Mouse (Mus musculus): ENCODE measurements around the gene Hoxd9. TPM values are rescaled to one million over a fixed set of nuclear protein-coding genes. Genes with fewer than 3 reads are reported as not detected.

The Hoxd9 gene
- total and polyA plus RNA-seq, 2 experiments from 2014 or later: not detected

DNA sequence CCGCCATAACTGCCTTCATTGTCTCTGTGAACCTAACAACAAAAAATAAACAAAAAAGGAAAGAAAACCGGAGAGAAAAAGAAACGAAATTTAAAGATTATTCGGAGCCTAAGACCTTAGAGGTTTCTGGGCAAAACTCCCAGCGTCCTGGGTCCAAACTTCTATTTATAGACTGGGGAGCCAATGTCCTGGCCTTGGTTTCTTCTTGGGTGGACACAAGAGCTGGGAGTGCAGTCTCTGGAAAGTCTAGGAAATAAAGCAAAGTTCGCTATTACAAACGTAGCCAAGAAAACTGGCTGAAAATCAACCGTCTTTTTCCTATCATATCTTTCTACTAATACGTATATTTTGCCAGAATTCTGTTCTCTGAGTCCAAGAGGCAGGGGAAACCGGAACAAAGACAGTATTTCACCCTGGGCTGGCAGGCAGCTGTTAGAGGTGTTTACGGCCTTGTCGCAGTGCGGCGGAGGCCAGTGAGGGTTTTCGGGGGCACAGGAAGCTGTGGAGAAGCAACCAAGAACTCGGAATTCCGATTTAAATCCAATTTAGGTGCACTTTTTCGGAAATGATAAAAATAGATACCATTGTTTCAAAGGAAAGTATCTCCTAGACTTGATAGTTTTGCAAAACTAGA lies 16.7 kb downstream of the Hoxd9 start:
- Histone ChIP-seq H3K9me3 (ENCODE audit: low read length) (no peaks in the 10 kb centered on the region), H3K27me3 (ENCODE audit: insufficient read depth, low read length) (peaks cover 83% of the 10 kb centered on the region), H3K36me3 (ENCODE audit: insufficient read depth, low read length) (no peaks in the 10 kb centered on the region), H3K4me2 (ENCODE audit: low read depth, low read length) (no peak overlapping the region), H3K4me3 (ENCODE audit: low read length) (no peak overlapping the region), H3K27ac (no peak overlapping the region), H3K9ac (replicated peaks; ENCODE audit: low read length) (no peak overlapping the region), H3K4me1 (ENCODE audit: insufficient read depth, low read length) (no peaks in the 10 kb centered on the region)
- 9% methylated on average over 18 of the region's 18 CpGs for WGBS
- ATAC-seq (no peak), DNase-seq (ENCODE audit: low spot score) (no peak)
- TF ChIP-seq CTCF (IDR thresholded peaks at IDR 0.05; ENCODE audit: low read depth): no peak

- Histone ChIP-seq H3K27me3 (ENCODE audit: insufficient read depth, low read length) (peaks cover 82% of the 10 kb centered on the region), H3K9ac (replicated peaks; ENCODE audit: low read length) (no peak overlapping the region), H3K4me2 (ENCODE audit: low read depth, low read length) (no peak overlapping the region), H3K4me3 (ENCODE audit: low read length) (no peak overlapping the region), H3K27ac (no peak overlapping the region), H3K9me3 (ENCODE audit: low read length) (no peaks in the 10 kb centered on the region), H3K4me1 (ENCODE audit: insufficient read depth, low read length) (no peaks in the 10 kb centered on the region), H3K36me3 (ENCODE audit: insufficient read depth, low read length) (no peaks in the 10 kb centered on the region)
- 0 out of 2 replicates have a peak, but pooled peaks have one; percentile 50 for ATAC-seq
- DNase-seq (ENCODE audit: low spot score): no peak
- no peak for TF ChIP-seq CTCF (IDR thresholded peaks at IDR 0.05; ENCODE audit: low read depth)
- WGBS: under 1% methylated on average over 14 of the region's 14 CpGs
Observed at GRCm38 (mm10) chr2:74714881-74715280, 17.4 kb downstream of the Hoxd9 start.

GRCm38 (mm10) chr2:74715504-74716241 lies 18.1 kb downstream of the Hoxd9 start:
- peak; percentile 90 for TF ChIP-seq CTCF (IDR thresholded peaks at IDR 0.05; ENCODE audit: low read depth)
- 4% methylated on average over 26 of the region's 26 CpGs for WGBS
- H3K4me2 ChIP-seq (ENCODE audit: low read depth, low read length): peak overlapping the region; percentile 44
- no peak overlapping the region for H3K9ac ChIP-seq (replicated peaks; ENCODE audit: low read length)
- peak; percentile 93 for DNase-seq (ENCODE audit: low spot score)
- peak; percentile 83 for ATAC-seq
- no peaks in the 10 kb centered on the region for H3K36me3 ChIP-seq (ENCODE audit: insufficient read depth, low read length)
- H3K4me1 ChIP-seq (ENCODE audit: insufficient read depth, low read length): no peaks in the 10 kb centered on the region
- H3K27ac ChIP-seq: no peak overlapping the region
- no peaks in the 10 kb centered on the region for H3K9me3 ChIP-seq (ENCODE audit: low read length)
- peak overlapping the region; percentile 17; the same call in 1 of the 2 replicates for H3K4me3 ChIP-seq (ENCODE audit: low read length)
- H3K27me3 ChIP-seq (ENCODE audit: insufficient read depth, low read length): peaks cover 81% of the 10 kb centered on the region

- peaks cover 87% of the 10 kb centered on the region for H3K27me3 ChIP-seq (ENCODE audit: insufficient read depth, low read length)
- DNase-seq (ENCODE audit: low spot score) (no peak), ATAC-seq (no peak)
- 18% methylated on average over 2 of the region's 2 CpGs for WGBS
- H3K9me3 ChIP-seq (ENCODE audit: low read length): no peaks in the 10 kb centered on the region
- H3K9ac ChIP-seq (replicated peaks; ENCODE audit: low read length): no peak overlapping the region
- H3K4me1 ChIP-seq (ENCODE audit: insufficient read depth, low read length): no peaks in the 10 kb centered on the region
- no peak overlapping the region for H3K27ac ChIP-seq
- TF ChIP-seq CTCF (IDR thresholded peaks at IDR 0.05; ENCODE audit: low read depth): no peak
- no peak overlapping the region for H3K4me3 ChIP-seq (ENCODE audit: low read length)
- no peaks in the 10 kb centered on the region for H3K36me3 ChIP-seq (ENCODE audit: insufficient read depth, low read length)
- H3K4me2 ChIP-seq (ENCODE audit: low read depth, low read length): no peak overlapping the region
Observed at GRCm38 (mm10) chr2:74720384-74720783, 22.9 kb downstream of the Hoxd9 start.

- no peak overlapping the region for H3K27ac ChIP-seq
- no peak overlapping the region for H3K9ac ChIP-seq (replicated peaks; ENCODE audit: low read length)
- peaks cover 85% of the 10 kb centered on the region for H3K27me3 ChIP-seq (ENCODE audit: insufficient read depth, low read length)
- H3K4me3 ChIP-seq (ENCODE audit: low read length): no peak overlapping the region
- ATAC-seq (no peak), DNase-seq (ENCODE audit: low spot score) (no peak)
- H3K36me3 ChIP-seq (ENCODE audit: insufficient read depth, low read length): no peaks in the 10 kb centered on the region
- no peak for TF ChIP-seq CTCF (IDR thresholded peaks at IDR 0.05; ENCODE audit: low read depth)
- H3K9me3 ChIP-seq (ENCODE audit: low read length): no peaks in the 10 kb centered on the region
- H3K4me2 ChIP-seq (ENCODE audit: low read depth, low read length): no peak overlapping the region
- no peaks in the 10 kb centered on the region for H3K4me1 ChIP-seq (ENCODE audit: insufficient read depth, low read length)
- 13% methylated on average over 5 of the region's 5 CpGs for WGBS
Observed at GRCm38 (mm10) chr2:74720955-74721491, 23.5 kb downstream of the Hoxd9 start.

- Histone ChIP-seq H3K27ac (no peak overlapping the region), H3K27me3 (ENCODE audit: insufficient read depth, low read length) (peaks cover 85% of the 10 kb centered on the region), H3K36me3 (ENCODE audit: insufficient read depth, low read length) (no peaks in the 10 kb centered on the region), H3K9ac (replicated peaks; ENCODE audit: low read length) (no peak overlapping the region), H3K4me1 (ENCODE audit: insufficient read depth, low read length) (no peaks in the 10 kb centered on the region), H3K9me3 (ENCODE audit: low read length) (no peaks in the 10 kb centered on the region), H3K4me2 (ENCODE audit: low read depth, low read length) (no peak overlapping the region), H3K4me3 (ENCODE audit: low read length) (no peak overlapping the region)
- no peak for DNase-seq (ENCODE audit: low spot score)
- WGBS: 14% methylated on average over 6 of the region's 6 CpGs
- TF ChIP-seq CTCF (IDR thresholded peaks at IDR 0.05; ENCODE audit: low read depth): no peak
- ATAC-seq: no peak
Observed at GRCm38 (mm10) chr2:74721882-74722281, 24.4 kb downstream of the Hoxd9 start.

Data from hindbrain, postnatal 0 days (tissue).